Mouse (Mus musculus) lung, embryonic 15.5 days (tissue): ENCODE data around the gene Rap1gap. TPM values are rescaled to one million over a fixed set of nuclear protein-coding genes. Genes with fewer than 3 reads are reported as not detected.

ENCODE experiments used
- ATAC-seq: fragments of 200-750 bp; cut with Nextera tagmentation; 2 replicates; pipeline ENCODE4 v1.8.0; 2017; ENCODE audit warnings: moderate number of reproducible peaks, borderline replicate concordance; ENCODE audit not compliant: low FRiP score, low TSS enrichment; ENCODE audit errors: extremely low read depth
- H3K27ac ChIP-seq: fragments of 300-500 bp; sonication (generic); 2 replicates; pipeline ENCODE4 v1.5.1; 2015; ENCODE audit warnings: moderate library complexity, mild to moderate bottlenecking, inconsistent platforms
- H3K27me3 ChIP-seq: fragments of 300-500 bp; sonication (generic); 2 replicates; pipeline ENCODE4 v1.6.1; 2015; ENCODE audit warnings: inconsistent platforms
- H3K36me3 ChIP-seq: fragments of 300-500 bp; sonication (generic); 2 replicates; pipeline ENCODE4 v1.6.1; 2015; ENCODE audit warnings: inconsistent platforms
- H3K4me1 ChIP-seq: fragments of 300-500 bp; sonication (generic); 2 replicates; pipeline ENCODE4 v1.6.1; 2015; ENCODE audit warnings: inconsistent platforms
- H3K4me2 ChIP-seq: fragments of 300-500 bp; sonication (generic); 2 replicates; pipeline ENCODE4 v1.6.1; 2015; ENCODE audit warnings: inconsistent platforms, mild to moderate bottlenecking, moderate library complexity
- H3K4me3 ChIP-seq: fragments of 300-500 bp; sonication (generic); 2 replicates; pipeline ENCODE4 v1.5.1; 2015; ENCODE audit warnings: mild to moderate bottlenecking, inconsistent platforms
- H3K9ac ChIP-seq: fragments of 300-500 bp; sonication (generic); 2 replicates; pipeline ENCODE4 v1.6.1; 2015; ENCODE audit warnings: inconsistent platforms
- H3K9me3 ChIP-seq: fragments of 300-500 bp; sonication (generic); 2 replicates; pipeline ENCODE4 v1.6.1; 2016; ENCODE audit warnings: inconsistent platforms
- WGBS: fragments of 180-500 bp; shearing (Covaris S2); methylation state at CpG from one replicate; pipeline ENCODE4 v1.1.7; 2015; 5-methylcytosine and 5-hydroxymethylcytosine counted together
- polyA plus RNA-seq: library from polyadenylated mRNA; unstranded; fragments of >200 nt; fragmentation: Nextera tagmentation; extraction: Ambion mirVana; gene quantifications from 2 replicates; pipeline ENCODE4 v1.2.1, GENCODE M21; 2015

Gene Rap1gap
- polyA plus RNA-seq, 1 experiment from 2014 or later: 9.1 TPM

GRCm38 (mm10) chr4:137679979-137680550 lies 15.5 kb downstream of the Rap1gap start:
- Histone ChIP-seq H3K27ac (no peak overlapping the region), H3K4me1 (peaks cover 11% of the 10 kb centered on the region), H3K27me3 (peaks cover 66% of the 10 kb centered on the region), H3K9me3 (no peaks in the 10 kb centered on the region), H3K4me3 (no peak overlapping the region), H3K4me2 (no peak overlapping the region), H3K36me3 (no peaks in the 10 kb centered on the region), H3K9ac (no peak overlapping the region)
- no peak for ATAC-seq
- 76% methylated on average over 2 of the region's 2 CpGs for WGBS

- Histone ChIP-seq H3K9ac (no peak overlapping the region), H3K27me3 (peaks cover 61% of the 10 kb centered on the region), H3K4me1 (peaks cover 11% of the 10 kb centered on the region), H3K4me3 (no peak overlapping the region), H3K4me2 (no peak overlapping the region), H3K36me3 (no peaks in the 10 kb centered on the region), H3K9me3 (no peaks in the 10 kb centered on the region), H3K27ac (no peak overlapping the region)
- 21% methylated on average over 7 of the region's 7 CpGs for WGBS
- ATAC-seq: no peak
Observed at GRCm38 (mm10) chr4:137680721-137681120, 16.2 kb downstream of the Rap1gap start.

- peaks cover 11% of the 10 kb centered on the region for H3K4me1 ChIP-seq
Observed at GRCm38 (mm10) chr4:137681408-137682104, 17.0 kb downstream of the Rap1gap start.

GRCm38 (mm10) chr4:137682961-137683453 lies 18.5 kb downstream of the Rap1gap start:
- H3K9me3 ChIP-seq: no peaks in the 10 kb centered on the region
- whole genome bisulfite sequencing: 41% methylated on average over 7 of the region's 7 CpGs
- H3K4me3 ChIP-seq: no peak overlapping the region
- H3K27ac ChIP-seq: no peak overlapping the region
- peaks cover 16% of the 10 kb centered on the region for H3K4me1 ChIP-seq
- no peak for ATAC-seq
- no peaks in the 10 kb centered on the region for H3K36me3 ChIP-seq
- H3K4me2 ChIP-seq: no peak overlapping the region
- no peak overlapping the region for H3K9ac ChIP-seq
- peaks cover 52% of the 10 kb centered on the region for H3K27me3 ChIP-seq

More at GRCm38 (mm10) chr4:137681408-137682104, 17.0 kb downstream of the Rap1gap start:
- H3K4me3 ChIP-seq: peak overlapping the region; percentile 27
- H3K4me2 ChIP-seq: peak overlapping the region; percentile 69
- no peaks in the 10 kb centered on the region for H3K9me3 ChIP-seq
- no peaks in the 10 kb centered on the region for H3K36me3 ChIP-seq
- 0 out of 2 replicates have a peak overlapping the region, but pooled peaks have one; percentile 6 for H3K9ac ChIP-seq
- no peak overlapping the region for H3K27ac ChIP-seq
- 4% methylated on average over 52 of the region's 52 CpGs for WGBS
- ATAC-seq: peak; percentile 32; the same call in 1 of the 2 replicates
- H3K27me3 ChIP-seq: peaks cover 60% of the 10 kb centered on the region

GRCm38 (mm10) chr4:137684830-137685343 lies 20.4 kb downstream of the Rap1gap start:
- Histone ChIP-seq H3K4me3 (no peak overlapping the region), H3K27me3 (peaks cover 46% of the 10 kb centered on the region), H3K9me3 (no peaks in the 10 kb centered on the region), H3K4me1 (peaks cover 16% of the 10 kb centered on the region), H3K9ac (no peak overlapping the region), H3K27ac (no peak overlapping the region), H3K4me2 (no peak overlapping the region), H3K36me3 (no peaks in the 10 kb centered on the region)
- no peak for ATAC-seq
- WGBS: 23% methylated on average over 9 of the region's 9 CpGs

- H3K4me2 ChIP-seq: no peak overlapping the region
- H3K27me3 ChIP-seq: peaks cover 31% of the 10 kb centered on the region
- no peaks in the 10 kb centered on the region for H3K36me3 ChIP-seq
- no peak overlapping the region for H3K27ac ChIP-seq
- no peak overlapping the region for H3K9ac ChIP-seq
- no peak for ATAC-seq
- peaks cover 12% of the 10 kb centered on the region for H3K4me1 ChIP-seq
- no peaks in the 10 kb centered on the region for H3K9me3 ChIP-seq
- H3K4me3 ChIP-seq: no peak overlapping the region
- WGBS: 65% methylated on average over 5 of the region's 5 CpGs
Observed at GRCm38 (mm10) chr4:137686303-137686702, 21.8 kb downstream of the Rap1gap start.

- Histone ChIP-seq H3K9me3 (no peaks in the 10 kb centered on the region), H3K36me3 (no peaks in the 10 kb centered on the region), H3K27ac (no peak overlapping the region), H3K27me3 (peaks cover 21% of the 10 kb centered on the region), H3K4me3 (no peak overlapping the region), H3K9ac (no peak overlapping the region), H3K4me2 (no peak overlapping the region), H3K4me1 (peaks cover 5% of the 10 kb centered on the region; the same call in 1 of the 2 replicates)
- 36% methylated on average over 14 of the region's 14 CpGs for WGBS
- ATAC-seq: no peak
Observed at GRCm38 (mm10) chr4:137687234-137687825, 22.8 kb downstream of the Rap1gap start.

- Histone ChIP-seq H3K4me2 (no peak overlapping the region), H3K9me3 (no peaks in the 10 kb centered on the region), H3K27ac (no peak overlapping the region), H3K36me3 (no peaks in the 10 kb centered on the region), H3K27me3 (no peaks in the 10 kb centered on the region), H3K4me1 (peaks cover 17% of the 10 kb centered on the region), H3K4me3 (no peak overlapping the region), H3K9ac (no peak overlapping the region)
- ATAC-seq: no peak
- WGBS: 68% methylated on average over 10 of the region's 10 CpGs
Observed at GRCm38 (mm10) chr4:137692107-137692902, 27.8 kb downstream of the Rap1gap start.

- no peaks in the 10 kb centered on the region for H3K36me3 ChIP-seq
- no peak overlapping the region for H3K4me3 ChIP-seq
- no peak for ATAC-seq
- no peaks in the 10 kb centered on the region for H3K27me3 ChIP-seq
- no peak overlapping the region for H3K4me2 ChIP-seq
- WGBS: 57% methylated on average over 8 of the region's 8 CpGs
- H3K9ac ChIP-seq: no peak overlapping the region
- no peaks in the 10 kb centered on the region for H3K9me3 ChIP-seq
- peak overlapping the region; percentile 2; the same call in 1 of the 2 replicates for H3K27ac ChIP-seq
- peaks cover 46% of the 10 kb centered on the region for H3K4me1 ChIP-seq
Observed at GRCm38 (mm10) chr4:137695300-137695699, 30.8 kb downstream of the Rap1gap start.

- WGBS: 7% methylated on average over 4 of the region's 4 CpGs
- H3K4me2 ChIP-seq: no peak overlapping the region
- ATAC-seq: no peak
- H3K4me3 ChIP-seq: no peak overlapping the region
- H3K9me3 ChIP-seq: no peaks in the 10 kb centered on the region
- H3K36me3 ChIP-seq: no peaks in the 10 kb centered on the region
- peak overlapping the region; percentile 2; the same call in 1 of the 2 replicates for H3K27ac ChIP-seq
- no peak overlapping the region for H3K9ac ChIP-seq
- no peaks in the 10 kb centered on the region for H3K27me3 ChIP-seq
- peaks cover 46% of the 10 kb centered on the region for H3K4me1 ChIP-seq
Observed at GRCm38 (mm10) chr4:137695900-137696299, 31.4 kb downstream of the Rap1gap start.

GRCm38 (mm10) chr4:137697156-137697885 lies 32.8 kb downstream of the Rap1gap start:
- H3K9me3 ChIP-seq: no peaks in the 10 kb centered on the region
- H3K4me2 ChIP-seq: no peak overlapping the region
- H3K27me3 ChIP-seq: no peaks in the 10 kb centered on the region
- no peak overlapping the region for H3K4me3 ChIP-seq
- no peak overlapping the region for H3K9ac ChIP-seq
- WGBS: 52% methylated on average over 13 of the region's 13 CpGs
- H3K36me3 ChIP-seq: no peaks in the 10 kb centered on the region
- ATAC-seq: no peak
- H3K4me1 ChIP-seq: peaks cover 46% of the 10 kb centered on the region
- H3K27ac ChIP-seq: peak overlapping the region; percentile 94
